ENCODE assay signal across 29 mouse cellular contexts in the genomic region with DNA sequence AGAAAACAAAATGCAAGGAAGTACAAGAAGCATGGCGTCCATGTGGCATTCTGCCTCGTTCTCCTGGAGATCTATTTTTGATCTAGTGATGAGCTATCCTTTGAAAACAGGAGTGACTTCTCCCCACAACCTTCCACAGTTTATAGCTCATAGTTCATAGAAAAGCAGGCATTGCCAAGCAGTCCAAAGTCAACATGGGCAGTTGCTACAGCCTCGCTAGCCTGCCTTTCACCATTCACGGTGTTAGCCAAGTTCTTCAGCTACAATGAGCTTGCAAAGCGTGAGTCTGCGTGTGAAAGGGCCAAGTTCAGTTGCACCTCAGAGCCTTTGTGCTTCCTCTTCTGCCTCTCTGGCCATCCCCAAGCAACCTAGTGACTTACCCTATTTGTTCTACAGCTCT.
DNase-seq lines count a peak whose midpoint lies in the region; ATAC-seq and TF ChIP-seq lines count a peak whose summit lies in the region.
"Had no signal": no experiment of that assay in that cellular context is flagged by ENCODE, and none has a peak within 500 bp of the region (broad histone marks: within the 10 kb centered on the region; RNA-seq: fewer than 3 reads in every experiment).

No protein-coding gene starts in this region.

- H3K4me1 ChIP-seq in kidney, adult 2 months (ENCODE audit: control insufficient read depth, insufficient read depth, low read length) = no peaks in the 10 kb centered on the region
- no peaks in the 10 kb centered on the region for H3K4me1 ChIP-seq in kidney, embryonic 14.5 days (ENCODE audit: control insufficient read depth, insufficient read depth, low read length)
- H3K4me1 ChIP-seq: embryonic facial prominence, embryonic 12.5 days; embryonic facial prominence, embryonic 15.5 days; heart, embryonic 12.5 days; heart, embryonic 15.5 days had no signal

- ATAC-seq in kidney, embryonic 14.5 days (ENCODE audit: low FRiP score, low TSS enrichment) = no peak
- ATAC-seq: forebrain, embryonic 14.5 days; forebrain, postnatal 0 days; hindbrain, embryonic 16.5 days; Patski had no signal

- H3K9me3 ChIP-seq in kidney, embryonic 14.5 days (ENCODE audit: control insufficient read depth, low read length) = no peaks in the 10 kb centered on the region
- H3K9me3 ChIP-seq: embryonic facial prominence, embryonic 12.5 days; embryonic facial prominence, embryonic 15.5 days; heart, embryonic 12.5 days; heart, embryonic 15.5 days; hindbrain, embryonic 13.5 days had no signal

- DNase-seq in adrenal gland, postnatal 14 days = peak; percentile 25
- DNase-seq in adrenal gland, postnatal 36 days = no peak
- peak; percentile 60 for DNase-seq in kidney, adult 2 months
- DNase-seq in kidney, postnatal 10 days = no peak
- peak; percentile 2 to 30 for DNase-seq in kidney, postnatal 36 days
- peak; percentile 3 for DNase-seq in adipocyte (ENCODE audit: low spot score)
- DNase-seq: adrenal gland, adult 8-10 months; B cell, adult 2 months; cerebellum, adult 2 months; cerebellum, adult 9-11 months; cerebellum, postnatal 25 days; forebrain, postnatal 0 days; gastrocnemius, adult 2 months; gastrocnemius, postnatal 14 days; heart, adult 11 months; heart, postnatal 10 days; heart, postnatal 36 days had no signal

- no peak for TF ChIP-seq CTCF in kidney, adult 2 months (conservative IDR thresholded peaks at IDR 0.05; ENCODE audit: insufficient read depth, insufficient read length, low read depth, low read length)

- H3K9ac ChIP-seq in kidney, embryonic 14.5 days (ENCODE audit: low read depth, low read length) = no peak overlapping the region
- H3K9ac ChIP-seq: embryonic facial prominence, embryonic 12.5 days; embryonic facial prominence, embryonic 15.5 days; forebrain, postnatal 0 days; heart, embryonic 12.5 days; heart, embryonic 15.5 days; hindbrain, embryonic 13.5 days had no signal

- no peak overlapping the region for H3K4me3 ChIP-seq in kidney, adult 2 months (ENCODE audit: insufficient read depth, low read depth, low read length)
- H3K4me3 ChIP-seq in kidney, embryonic 14.5 days (ENCODE audit: low read length) = no peak overlapping the region
- H3K4me3 ChIP-seq: embryonic facial prominence, embryonic 12.5 days; embryonic facial prominence, embryonic 15.5 days; gastrocnemius, adult 2 months; heart, embryonic 12.5 days; heart, embryonic 15.5 days; hindbrain, embryonic 10.5 days; hindbrain, embryonic 13.5 days had no signal

- H3K27ac ChIP-seq in kidney, adult 2 months (ENCODE audit: insufficient read depth, low read depth, low read length) = no peak overlapping the region
- H3K27ac ChIP-seq in kidney, embryonic 14.5 days (ENCODE audit: low read depth, low read length) = no peak overlapping the region
- H3K27ac ChIP-seq: embryonic facial prominence, embryonic 12.5 days; embryonic facial prominence, embryonic 15.5 days; gastrocnemius, adult 2 months; heart, embryonic 15.5 days; hindbrain, embryonic 10.5 days; hindbrain, embryonic 13.5 days had no signal

- no peak overlapping the region for H3K4me2 ChIP-seq in kidney, embryonic 14.5 days (replicated peaks; ENCODE audit: low read depth, low read length)
- H3K4me2 ChIP-seq: embryonic facial prominence, embryonic 12.5 days; embryonic facial prominence, embryonic 15.5 days; heart, embryonic 12.5 days; heart, embryonic 15.5 days; hindbrain, embryonic 13.5 days had no signal

- WGBS in kidney, adult 2 months = 81% methylated on average over 6 of the region's 6 CpGs
- WGBS in kidney, embryonic 14.5 days = 90% methylated on average over 6 of the region's 6 CpGs

- H3K36me3 ChIP-seq in kidney, adult 2 months (ENCODE audit: control insufficient read depth, insufficient read depth, low read length) = no peaks in the 10 kb centered on the region
- H3K36me3 ChIP-seq in kidney, embryonic 14.5 days (ENCODE audit: control insufficient read depth, insufficient read depth, low read length) = no peaks in the 10 kb centered on the region
- H3K36me3 ChIP-seq: embryonic facial prominence, embryonic 12.5 days; embryonic facial prominence, embryonic 15.5 days; G1E; heart, embryonic 12.5 days; heart, embryonic 15.5 days; hindbrain, embryonic 10.5 days; hindbrain, embryonic 13.5 days had no signal

- H3K27me3 ChIP-seq in kidney, adult 2 months (replicated peaks; ENCODE audit: control insufficient read depth, insufficient read depth, low read length) = no peaks in the 10 kb centered on the region
- H3K27me3 ChIP-seq in kidney, embryonic 14.5 days (ENCODE audit: control insufficient read depth, insufficient read depth, low read length) = no peaks in the 10 kb centered on the region
- H3K27me3 ChIP-seq: CH12.LX; embryonic facial prominence, embryonic 12.5 days; embryonic facial prominence, embryonic 15.5 days; heart, embryonic 12.5 days; heart, embryonic 15.5 days; Patski had no signal

- TF ChIP-seq POLR2A in kidney, adult 2 months (IDR thresholded peaks at IDR 0.05; ENCODE audit: low read depth, low read length) = no peak

Comparison
In these comparisons a context has a peak if more than half of its experiments do, and no peak if none do; other contexts are left out.
1. DNase-seq: peak in adrenal gland, postnatal 14 days (single experiment), kidney, adult 2 months (single experiment), kidney, postnatal 36 days (2 of 2) and adipocyte (single experiment); none in adrenal gland, postnatal 36 days (0 of 2) and kidney, postnatal 10 days (single experiment).